Mouse (Mus musculus) C2C12 (cell line): ENCODE results near the gene Gcdh.
"Not testable (repeated sequence)": the region's sequence is repeated elsewhere in the genome, so short reads cannot be mapped to it uniquely, and the experiment has no call there.

Source experiments
- CTCF ChIP-seq: IDR thresholded peaks from one replicate; pipeline ENCODE4 v1.5.1; 2011; ENCODE audit not compliant: control insufficient read depth, insufficient read depth, insufficient read length
- MAX ChIP-seq: IDR thresholded peaks from one replicate; pipeline ENCODE4 v1.6.1; 2011; ENCODE audit warnings: mild to moderate bottlenecking, control low read depth
- USF1 ChIP-seq: IDR thresholded peaks from one replicate; pipeline ENCODE4 v1.6.1; 2011; ENCODE audit warnings: low read depth, mild to moderate bottlenecking, control low read depth, moderate library complexity

DNA sequence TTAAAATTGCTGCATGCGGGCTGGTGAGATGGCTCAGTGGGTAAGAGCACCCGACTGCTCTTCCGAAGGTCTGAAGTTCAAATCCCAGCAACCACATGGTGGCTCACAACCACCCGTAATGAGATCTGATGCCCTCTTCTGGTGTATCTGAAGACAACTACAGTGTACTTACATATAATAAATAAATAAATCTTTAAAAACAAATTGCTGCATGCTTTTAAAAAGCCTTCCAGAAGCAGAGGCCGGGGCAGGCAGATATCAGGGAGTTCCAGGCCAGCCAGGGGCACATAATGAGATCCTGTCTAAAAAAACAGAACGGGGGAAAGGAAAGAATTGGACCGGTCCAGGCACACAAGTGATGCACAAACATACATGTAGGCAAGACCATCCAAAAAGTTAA is 14.3 kb upstream of the Gcdh start:
- TF ChIP-seq CTCF, MAX, USF1: not testable (repeated sequence)
